Mouse (Mus musculus): ENCODE results near the gene Bsdc1.
A peak's percentile ranks its signal among the peaks of the same experiment; 100 is the strongest.

The Bsdc1 gene

GRCm38 (mm10) chr4:129479863-129480262 is 18.5 kb downstream of the Bsdc1 start:
- no peak for DNase-seq (ENCODE audit: inconsistent age in 2 of 2, low spot score in 1 of 2)

- DNase-seq (ENCODE audit: inconsistent age in 2 of 2, low spot score in 1 of 2): no peak
Observed at GRCm38 (mm10) chr4:129481090-129481489, 19.7 kb downstream of the Bsdc1 start.

GRCm38 (mm10) chr4:129490972-129491880 is 29.8 kb downstream of the Bsdc1 start, which contains the start of the genes Tssk3 and Fam229a:
Tssk3 (minus strand) TSS chr4:129491022.
Fam229a (plus strand) TSS chr4:129491190.
- DNase-seq (ENCODE audit: inconsistent age in 2 of 2, low spot score in 1 of 2): peak; percentile 47 to 64

GRCm38 (mm10) chr4:129494681-129495080 is 33.3 kb downstream of the Bsdc1 start:
- no peak for DNase-seq (ENCODE audit: inconsistent age in 2 of 2, low spot score in 1 of 2)

- DNase-seq (ENCODE audit: inconsistent age in 2 of 2, low spot score in 1 of 2): peak in 1 of 2 experiments; percentile 61
Observed at GRCm38 (mm10) chr4:129495672-129496562, 34.5 kb downstream of the Bsdc1 start.

GRCm38 (mm10) chr4:129496631-129497030 is 35.2 kb downstream of the Bsdc1 start:
- DNase-seq (ENCODE audit: inconsistent age in 2 of 2, low spot score in 1 of 2): peak; percentile 57 to 73

GRCm38 (mm10) chr4:129498941-129499340 is 37.6 kb downstream of the Bsdc1 start:
- no peak for DNase-seq (ENCODE audit: inconsistent age in 2 of 2, low spot score in 1 of 2)

- peak in 1 of 2 experiments; percentile 29 for DNase-seq (ENCODE audit: inconsistent age in 2 of 2, low spot score in 1 of 2)
Observed at GRCm38 (mm10) chr4:129500017-129500416, 38.6 kb downstream of the Bsdc1 start.

- DNase-seq (ENCODE audit: inconsistent age in 2 of 2, low spot score in 1 of 2): peak; percentile 93 to 97
Observed at GRCm38 (mm10) chr4:129500607-129501566, 39.5 kb downstream of the Bsdc1 start.

- DNase-seq (ENCODE audit: inconsistent age in 2 of 2, low spot score in 1 of 2): no peak
Observed at GRCm38 (mm10) chr4:129502327-129502888, 41.0 kb downstream of the Bsdc1 start.

- DNase-seq (ENCODE audit: inconsistent age in 2 of 2, low spot score in 1 of 2): peak in 1 of 2 experiments; percentile 54
Observed at GRCm38 (mm10) chr4:129502901-129503444, 41.6 kb downstream of the Bsdc1 start.

- peak; percentile 37 to 79 for DNase-seq (ENCODE audit: inconsistent age in 2 of 2, low spot score in 1 of 2)
Observed at GRCm38 (mm10) chr4:129505511-129505910, 44.1 kb downstream of the Bsdc1 start.

GRCm38 (mm10) chr4:129507434-129508236 is 46.3 kb downstream of the Bsdc1 start:
- peak in 1 of 2 experiments; percentile 76 for DNase-seq (ENCODE audit: inconsistent age in 2 of 2, low spot score in 1 of 2)

- DNase-seq (ENCODE audit: inconsistent age in 2 of 2, low spot score in 1 of 2): peak in 1 of 2 experiments; percentile 62
Observed at GRCm38 (mm10) chr4:129508237-129508515, 46.8 kb downstream of the Bsdc1 start.

- no peak for DNase-seq (ENCODE audit: inconsistent age in 2 of 2, low spot score in 1 of 2)
Observed at GRCm38 (mm10) chr4:129508834-129509600, 47.6 kb downstream of the Bsdc1 start.

- no peak for DNase-seq (ENCODE audit: inconsistent age in 2 of 2, low spot score in 1 of 2)
Observed at GRCm38 (mm10) chr4:129509650-129510049, 48.3 kb downstream of the Bsdc1 start.

GRCm38 (mm10) chr4:129510723-129511412 is 49.5 kb downstream of the Bsdc1 start:
- peak in 1 of 2 experiments; percentile 28 for DNase-seq (ENCODE audit: inconsistent age in 2 of 2, low spot score in 1 of 2)

Data from adrenal gland, adult (tissue).